8 mouse cellular contexts compared by ENCODE assay signal in genomic region chr9:58253033-58253804, GRCm38 (mm10). TPM values are rescaled to one million over a fixed set of nuclear protein-coding genes. Genes with fewer than 3 reads are reported as not detected.
DNase-seq lines count a peak whose midpoint lies in the region; ATAC-seq and TF ChIP-seq lines count a peak whose summit lies in the region.

TSS of gene Stoml1 (plus strand) at chr9:58253164.

- peak; percentile 94 for ATAC-seq in activated CD4-positive, CD25-positive, alpha-beta regulatory T cell, adult 4 months
- peak; percentile 93 for ATAC-seq in megakaryocyte progenitor cell, adult 5-6 weeks (replicated peaks; ENCODE audit: poor library complexity)

- peak; percentile 87 for TF ChIP-seq POLR2A in cortical plate, adult 2 months (IDR thresholded peaks at IDR 0.05; ENCODE audit: extremely low read depth, insufficient read depth, low read length)

- no peak within 1 kb of the TSS for H3K27ac ChIP-seq in cortical plate, adult 2 months (ENCODE audit: insufficient read depth, low read length)

- DNase-seq in gastrocnemius, postnatal 10 days = peak; percentile 92
- DNase-seq in induced T-regulatory cell, adult 2 months (ENCODE audit: low read depth) = peak; percentile 96
- DNase-seq in left cerebral cortex, adult 9 months (ENCODE audit: low spot score in 2 of 2) = peak; percentile 80 to 93
- peak; percentile 87 for DNase-seq in right cerebral cortex, postnatal 14 days
- DNase-seq in urinary bladder, postnatal 36 days (ENCODE audit: low spot score in 2 of 2) = peak; percentile 94 to 96

- H3K4me1 ChIP-seq in cortical plate, adult 2 months (ENCODE audit: control insufficient read depth, insufficient read depth, low read length) = no peaks in the 10 kb centered on the region

- H3K4me3 ChIP-seq in cortical plate, adult 2 months (ENCODE audit: insufficient read depth, low read length) = peak within 1 kb of the TSS; percentile 54

- TF ChIP-seq CTCF in cortical plate, adult 2 months (IDR thresholded peaks at IDR 0.05; ENCODE audit: extremely low read depth, insufficient read depth, low read length) = peak; percentile 84

RNA-seq across cellular contexts. Expression of gene Stoml1, which starts in this region (rescaled TPM):
- polyA plus RNA-seq in activated CD4-positive, CD25-positive, alpha-beta regulatory T cell, adult 4 months (2017; shearing (Covaris generic)) = 10 to 100 TPM; 21.1 to 23.9 TPM
- polyA plus RNA-seq in cortical plate, adult 2 months (2012; rRNA removed) = 123 and 124 TPM in 2 replicates
- 10 to 100 TPM in 1 of 2 experiments, 1 to 10 TPM in 1; 9.1 to 12.3 TPM for total RNA-seq in gastrocnemius, postnatal 10 days (2021)
- 1.9 and 6.7 TPM in 2 replicates for total RNA-seq in megakaryocyte progenitor cell, adult 5-6 weeks (2015)
- total RNA-seq in megakaryocyte progenitor cell, adult 5-6 weeks (2017) = 7.3 and 7.9 TPM in 2 replicates
